Mouse (Mus musculus) liver, embryonic 14.5 days (tissue): ENCODE results near the gene Polr1e. TPM values are rescaled to one million over a fixed set of nuclear protein-coding genes. Genes with fewer than 3 reads are reported as not detected.
A peak's percentile ranks its signal among the peaks of the same experiment; 100 is the strongest.
"Not testable (repeated sequence)": the region's sequence is repeated elsewhere in the genome, so short reads cannot be mapped to it uniquely, and the experiment has no call there.

ENCODE experiments used
- ATAC-seq: fragments of 200-750 bp; cut with Nextera tagmentation; 2 replicates; pipeline ENCODE4 v1.8.0; 2017; ENCODE audit warnings: moderate number of reproducible peaks, mild to moderate bottlenecking, moderate library complexity; ENCODE audit not compliant: insufficient read depth
- DNase-seq, 3 experiments: peaks; one replicate each; pipeline ENCODE4 v3.0.0-alpha.2; 2012 to 2013; ENCODE audit warnings: low read depth in 3 of 3, low spot score in 3 of 3
- H3K27ac ChIP-seq: fragments of 300-500 bp; sonication (generic); 2 replicates; pipeline ENCODE4 v1.5.1; 2014; ENCODE audit warnings: moderate library complexity, mild to moderate bottlenecking, control low read depth, inconsistent platforms
- H3K27me3 ChIP-seq: fragments of 300-500 bp; sonication (generic); 2 replicates; pipeline ENCODE4 v1.6.1; 2014; ENCODE audit warnings: mild to moderate bottlenecking, low read length, moderate library complexity; ENCODE audit not compliant: control insufficient read depth, insufficient read depth
- H3K36me3 ChIP-seq: fragments of 300-500 bp; sonication (generic); replicated peaks from 2 replicates; pipeline ENCODE4 v1.6.1; 2014; ENCODE audit warnings: low read depth; ENCODE audit not compliant: control insufficient read depth, insufficient read depth
- H3K4me1 ChIP-seq, 2 experiments: fragments of 200-500 bp in 1 of 2; fragments of 300-500 bp in 1 of 2; sonication (generic) in 1 of 2; replicated peaks; 2 replicates each; pipeline ENCODE4 v1.6.1; 2012 to 2014; ENCODE audit warnings: antibody characterized with exemption in 1 of 2, inconsistent platforms in 1 of 2, low read length in 1 of 2; ENCODE audit not compliant: control insufficient read depth in 2 of 2, insufficient read depth in 2 of 2
- H3K4me2 ChIP-seq: fragments of 300-500 bp; sonication (generic); 2 replicates; pipeline ENCODE4 v1.6.1; 2014; ENCODE audit warnings: low read depth, mild to moderate bottlenecking, control low read depth, moderate library complexity
- H3K4me3 ChIP-seq, 2 experiments: fragments of 200-500 bp in 1 of 2; fragments of 300-500 bp in 1 of 2; sonication (generic) in 1 of 2; 2 replicates each; pipeline ENCODE4 v1.5.1; 2012 to 2014; ENCODE audit warnings: low read depth in 2 of 2, low read length in 2 of 2, mild to moderate bottlenecking in 2 of 2, control low read depth in 1 of 2, inconsistent platforms in 1 of 2, moderate library complexity in 1 of 2; ENCODE audit not compliant: insufficient read depth in 1 of 2
- H3K9ac ChIP-seq: fragments of 300-500 bp; sonication (generic); replicated peaks from 2 replicates; pipeline ENCODE4 v1.6.1; 2014; ENCODE audit warnings: mild to moderate bottlenecking, control low read depth, moderate library complexity
- H3K9me3 ChIP-seq: fragments of 300-500 bp; sonication (generic); 2 replicates; pipeline ENCODE4 v1.6.1; 2016; ENCODE audit warnings: low read length, mixed read lengths; ENCODE audit not compliant: control insufficient read depth
- CTCF ChIP-seq: IDR thresholded peaks from 2 replicates; pipeline ENCODE4 v1.5.1; 2016; ENCODE audit warnings: antibody characterized with exemption, low read depth, control low read depth
- EP300 ChIP-seq: IDR thresholded peaks from 2 replicates; pipeline ENCODE4 v1.6.1; 2016; ENCODE audit warnings: antibody characterized with exemption, low read depth
- WGBS: fragments of 180-500 bp; shearing (Covaris S2); extraction: QIAGEN DNeasy Blood & Tissue Kit; methylation state at CpG from one replicate; pipeline ENCODE4 v1.1.7; 2014; ENCODE audit not compliant: insufficient replicate concordance; 5-methylcytosine and 5-hydroxymethylcytosine counted together
- polyA plus RNA-seq, 2 experiments: library from polyadenylated mRNA; depleted of rRNA in 1 of 2; stranded (reverse) in 1 of 2; unstranded in 1 of 2; fragments of >200 nt; fragmentation: Nextera tagmentation in 1 of 2; extraction: Ambion mirVana in 1 of 2; gene quantifications; 2 replicates each; pipeline versions ENCODE4 v1.2.1 to v1.2.3; 2012 to 2014

The Polr1e gene
- polyA plus RNA-seq, 2 experiments: 7.8 to 15.5 TPM

- WGBS: 90% methylated on average over 5 of the region's 5 CpGs
- Histone ChIP-seq H3K36me3 (peaks cover 18% of the 10 kb centered on the region), H3K27ac (no peak overlapping the region)
Observed at GRCm38 (mm10) chr4:44990560-44990959, 27.8 kb upstream of the Polr1e start.

GRCm38 (mm10) chr4:44992330-44992729 is 26.1 kb upstream of the Polr1e start:
- 84% methylated on average over 11 of the region's 11 CpGs for WGBS
- H3K4me2 ChIP-seq, H3K27me3 ChIP-seq, H3K9ac ChIP-seq, DNase-seq, H3K27ac ChIP-seq, H3K9me3 ChIP-seq, ATAC-seq, H3K4me3 ChIP-seq: not testable (repeated sequence)
- peaks cover 18% of the 10 kb centered on the region for H3K36me3 ChIP-seq
- peaks cover 14 to 26% of the 10 kb centered on the region in 2 experiments for H3K4me1 ChIP-seq

More at GRCm38 (mm10) chr4:44990560-44990959, 27.8 kb upstream of the Polr1e start:
- H3K9ac ChIP-seq: no peak overlapping the region
- no peak overlapping the region for H3K4me2 ChIP-seq
- TF ChIP-seq EP300 (no peak), CTCF (no peak)
- H3K4me3 ChIP-seq: no peak overlapping the region
- H3K4me1 ChIP-seq: peaks cover 14 to 22% of the 10 kb centered on the region in 2 experiments
- DNase-seq (no peak), ATAC-seq (no peak)
- H3K27me3 ChIP-seq: no peaks in the 10 kb centered on the region
- H3K9me3 ChIP-seq: no peaks in the 10 kb centered on the region

GRCm38 (mm10) chr4:44993179-44993578 is 25.2 kb upstream of the Polr1e start:
- H3K9me3 ChIP-seq, H3K4me2 ChIP-seq, DNase-seq, H3K27ac ChIP-seq, H3K4me3 ChIP-seq, ATAC-seq, H3K27me3 ChIP-seq, H3K9ac ChIP-seq: not testable (repeated sequence)
- Histone ChIP-seq H3K36me3 (peaks cover 15% of the 10 kb centered on the region), H3K4me1 (peaks cover 14 to 28% of the 10 kb centered on the region in 2 experiments)
- 80% methylated on average over 14 of the region's 14 CpGs for WGBS

GRCm38 (mm10) chr4:44993847-44994246 is 24.5 kb upstream of the Polr1e start:
- WGBS: 29% methylated on average over 9 of the region's 9 CpGs
- Histone ChIP-seq H3K9me3 (no peaks in the 10 kb centered on the region), H3K36me3 (peaks cover 15% of the 10 kb centered on the region), H3K27ac (peak overlapping the region; percentile 86), H3K4me1 (peaks cover 14 to 28% of the 10 kb centered on the region in 2 experiments), H3K27me3 (no peaks in the 10 kb centered on the region), H3K4me2 (peak overlapping the region; percentile 59), H3K9ac (peak overlapping the region; percentile 63), H3K4me3 (0 out of 4 replicates have a peak overlapping the region, but pooled peaks of 1 of the 2 experiments have one; percentile 4)
- DNase-seq (peak; percentile 73 to 77 (median 74)), ATAC-seq (peak; percentile 98)
- TF ChIP-seq CTCF: no peak
- peak; percentile 80 for TF ChIP-seq EP300

GRCm38 (mm10) chr4:44994776-44995175 is 23.6 kb upstream of the Polr1e start:
- 88% methylated on average over 18 of the region's 18 CpGs for WGBS
- H3K27ac ChIP-seq: no peak overlapping the region

More at GRCm38 (mm10) chr4:44994776-44995175, 23.6 kb upstream of the Polr1e start:
- Histone ChIP-seq H3K4me1 (peaks cover 14 to 28% of the 10 kb centered on the region in 2 experiments), H3K4me3 (no peak overlapping the region), H3K9me3 (no peaks in the 10 kb centered on the region), H3K27me3 (no peaks in the 10 kb centered on the region), H3K9ac (no peak overlapping the region), H3K4me2 (no peak overlapping the region), H3K36me3 (peaks cover 15% of the 10 kb centered on the region)
- TF ChIP-seq EP300 (no peak), CTCF (0 out of 2 replicates have a peak, but pooled peaks have one; percentile 15)
- ATAC-seq: no peak
- DNase-seq: no peak
